Mouse (Mus musculus): ENCODE data around the gene Olfr1132. TPM values are rescaled to one million over a fixed set of nuclear protein-coding genes. Genes with fewer than 3 reads are reported as not detected.

The Olfr1132 gene
- total and polyA plus RNA-seq, 2 experiments from 2014 or later: not detected

Other genes with a start within 250 kb of the Olfr1132 start
- not detected in 2 replicates for gene Olfr1123, start 220.9 kb downstream of the Olfr1132 start, total RNA-seq (2014; rRNA removed; ENCODE audit: low replicate concordance)
- gene Olfr1123, start 220.9 kb downstream of the Olfr1132 start, polyA plus RNA-seq (2015; fragmentation: Nextera tagmentation; extraction: Ambion mirVana): not detected in 2 replicates
- gene Olfr1124, start 207.3 kb downstream of the Olfr1132 start, total RNA-seq (2014; rRNA removed; ENCODE audit: low replicate concordance): not detected in 2 replicates
- gene Olfr1124, start 207.3 kb downstream of the Olfr1132 start, polyA plus RNA-seq (2015; fragmentation: Nextera tagmentation; extraction: Ambion mirVana): 0.04 TPM in 2 replicates
- gene Olfr1126, start 183.6 kb downstream of the Olfr1132 start, total RNA-seq (2014; rRNA removed; ENCODE audit: low replicate concordance): not detected in 2 replicates
- not detected in 2 replicates for gene Olfr1126, start 183.6 kb downstream of the Olfr1132 start, polyA plus RNA-seq (2015; fragmentation: Nextera tagmentation; extraction: Ambion mirVana)
- gene Pramel7, start 140.4 kb downstream of the Olfr1132 start, total RNA-seq (2014; rRNA removed; ENCODE audit: low replicate concordance): not detected in 2 replicates
- not detected in 2 replicates for gene Pramel7, start 140.4 kb downstream of the Olfr1132 start, polyA plus RNA-seq (2015; fragmentation: Nextera tagmentation; extraction: Ambion mirVana)
- gene Pramel6, start 131.0 kb downstream of the Olfr1132 start, total RNA-seq (2014; rRNA removed; ENCODE audit: low replicate concordance): not detected in 2 replicates
- gene Pramel6, start 131.0 kb downstream of the Olfr1132 start, polyA plus RNA-seq (2015; fragmentation: Nextera tagmentation; extraction: Ambion mirVana): not detected in 2 replicates
- gene Olfr153, start 105.7 kb downstream of the Olfr1132 start, total RNA-seq (2014; rRNA removed; ENCODE audit: low replicate concordance): not detected in 2 replicates
- gene Olfr153, start 105.7 kb downstream of the Olfr1132 start, polyA plus RNA-seq (2015; fragmentation: Nextera tagmentation; extraction: Ambion mirVana): not detected in 2 replicates
- not detected in 2 replicates for gene Olfr1128, start 92.0 kb downstream of the Olfr1132 start, total RNA-seq (2014; rRNA removed; ENCODE audit: low replicate concordance)
- gene Olfr1128, start 92.0 kb downstream of the Olfr1132 start, polyA plus RNA-seq (2015; fragmentation: Nextera tagmentation; extraction: Ambion mirVana): not detected in 2 replicates
- not detected in 2 replicates for gene Olfr1129, start 63.6 kb downstream of the Olfr1132 start, total RNA-seq (2014; rRNA removed; ENCODE audit: low replicate concordance)
- gene Olfr1129, start 63.6 kb downstream of the Olfr1132 start, polyA plus RNA-seq (2015; fragmentation: Nextera tagmentation; extraction: Ambion mirVana): not detected in 2 replicates
- not detected in 2 replicates for gene Olfr1130, start 31.3 kb downstream of the Olfr1132 start, total RNA-seq (2014; rRNA removed; ENCODE audit: low replicate concordance)
- not detected in 2 replicates for gene Olfr1130, start 31.3 kb downstream of the Olfr1132 start, polyA plus RNA-seq (2015; fragmentation: Nextera tagmentation; extraction: Ambion mirVana)
- gene Olfr1131, start 10.4 kb downstream of the Olfr1132 start, total RNA-seq (2014; rRNA removed; ENCODE audit: low replicate concordance): not detected in 2 replicates
- not detected in 2 replicates for gene Olfr1131, start 10.4 kb downstream of the Olfr1132 start, polyA plus RNA-seq (2015; fragmentation: Nextera tagmentation; extraction: Ambion mirVana)
- gene Olfr1133, start 9.8 kb upstream of the Olfr1132 start, total RNA-seq (2014; rRNA removed; ENCODE audit: low replicate concordance): not detected in 2 replicates
- not detected in 2 replicates for gene Olfr1133, start 9.8 kb upstream of the Olfr1132 start, polyA plus RNA-seq (2015; fragmentation: Nextera tagmentation; extraction: Ambion mirVana)
- not detected in 2 replicates for gene Olfr1134, start 20.9 kb upstream of the Olfr1132 start, total RNA-seq (2014; rRNA removed; ENCODE audit: low replicate concordance)
- gene Olfr1134, start 20.9 kb upstream of the Olfr1132 start, polyA plus RNA-seq (2015; fragmentation: Nextera tagmentation; extraction: Ambion mirVana): not detected in 2 replicates
- not detected in 2 replicates for gene Olfr1135, start 36.1 kb upstream of the Olfr1132 start, total RNA-seq (2014; rRNA removed; ENCODE audit: low replicate concordance)
- not detected in 2 replicates for gene Olfr1135, start 36.1 kb upstream of the Olfr1132 start, polyA plus RNA-seq (2015; fragmentation: Nextera tagmentation; extraction: Ambion mirVana)
- gene Olfr1136, start 56.4 kb upstream of the Olfr1132 start, total RNA-seq (2014; rRNA removed; ENCODE audit: low replicate concordance): not detected in 2 replicates
- not detected in 2 replicates for gene Olfr1136, start 56.4 kb upstream of the Olfr1132 start, polyA plus RNA-seq (2015; fragmentation: Nextera tagmentation; extraction: Ambion mirVana)
- gene Olfr1137, start 75.6 kb upstream of the Olfr1132 start, total RNA-seq (2014; rRNA removed; ENCODE audit: low replicate concordance): not detected in 2 replicates
- gene Olfr1137, start 75.6 kb upstream of the Olfr1132 start, polyA plus RNA-seq (2015; fragmentation: Nextera tagmentation; extraction: Ambion mirVana): not detected in 2 replicates
- gene Olfr1138, start 102.4 kb upstream of the Olfr1132 start, total RNA-seq (2014; rRNA removed; ENCODE audit: low replicate concordance): not detected in 2 replicates
- not detected in 2 replicates for gene Olfr1138, start 102.4 kb upstream of the Olfr1132 start, polyA plus RNA-seq (2015; fragmentation: Nextera tagmentation; extraction: Ambion mirVana)
- gene Olfr1140, start 106.2 kb upstream of the Olfr1132 start, total RNA-seq (2014; rRNA removed; ENCODE audit: low replicate concordance): not detected in 2 replicates
- gene Olfr1140, start 106.2 kb upstream of the Olfr1132 start, polyA plus RNA-seq (2015; fragmentation: Nextera tagmentation; extraction: Ambion mirVana): not detected in 2 replicates
- gene Olfr1141, start 116.5 kb upstream of the Olfr1132 start, total RNA-seq (2014; rRNA removed; ENCODE audit: low replicate concordance): not detected in 2 replicates
- gene Olfr1141, start 116.5 kb upstream of the Olfr1132 start, polyA plus RNA-seq (2015; fragmentation: Nextera tagmentation; extraction: Ambion mirVana): not detected in 2 replicates
- gene Olfr152, start 141.9 kb upstream of the Olfr1132 start, total RNA-seq (2014; rRNA removed; ENCODE audit: low replicate concordance): not detected in 2 replicates
- not detected in 2 replicates for gene Olfr152, start 141.9 kb upstream of the Olfr1132 start, polyA plus RNA-seq (2015; fragmentation: Nextera tagmentation; extraction: Ambion mirVana)
- gene Olfr1143, start 163.1 kb upstream of the Olfr1132 start, total RNA-seq (2014; rRNA removed; ENCODE audit: low replicate concordance): not detected in 2 replicates
- gene Olfr1143, start 163.1 kb upstream of the Olfr1132 start, polyA plus RNA-seq (2015; fragmentation: Nextera tagmentation; extraction: Ambion mirVana): not detected in 2 replicates
- not detected in 2 replicates for gene Olfr1145, start 172.3 kb upstream of the Olfr1132 start, total RNA-seq (2014; rRNA removed; ENCODE audit: low replicate concordance)
- gene Olfr1145, start 172.3 kb upstream of the Olfr1132 start, polyA plus RNA-seq (2015; fragmentation: Nextera tagmentation; extraction: Ambion mirVana): not detected in 2 replicates
- gene Olfr1148, start 193.0 kb upstream of the Olfr1132 start, total RNA-seq (2014; rRNA removed; ENCODE audit: low replicate concordance): not detected in 2 replicates
- gene Olfr1148, start 193.0 kb upstream of the Olfr1132 start, polyA plus RNA-seq (2015; fragmentation: Nextera tagmentation; extraction: Ambion mirVana): not detected in 2 replicates
- not detected in 2 replicates for gene Olfr1150-ps1, start 206.5 kb upstream of the Olfr1132 start, total RNA-seq (2014; rRNA removed; ENCODE audit: low replicate concordance)
- not detected in 2 replicates for gene Olfr1150-ps1, start 206.5 kb upstream of the Olfr1132 start, polyA plus RNA-seq (2015; fragmentation: Nextera tagmentation; extraction: Ambion mirVana)
- gene Olfr1151, start 218.3 kb upstream of the Olfr1132 start, total RNA-seq (2014; rRNA removed; ENCODE audit: low replicate concordance): not detected in 2 replicates
- gene Olfr1151, start 218.3 kb upstream of the Olfr1132 start, polyA plus RNA-seq (2015; fragmentation: Nextera tagmentation; extraction: Ambion mirVana): not detected in 2 replicates
- not detected in 2 replicates for gene Olfr1152, start 229.0 kb upstream of the Olfr1132 start, total RNA-seq (2014; rRNA removed; ENCODE audit: low replicate concordance)
- gene Olfr1152, start 229.0 kb upstream of the Olfr1132 start, polyA plus RNA-seq (2015; fragmentation: Nextera tagmentation; extraction: Ambion mirVana): not detected in 2 replicates